Comparison of ENCODE assay signal across 8 mouse cellular contexts in the genomic region with DNA sequence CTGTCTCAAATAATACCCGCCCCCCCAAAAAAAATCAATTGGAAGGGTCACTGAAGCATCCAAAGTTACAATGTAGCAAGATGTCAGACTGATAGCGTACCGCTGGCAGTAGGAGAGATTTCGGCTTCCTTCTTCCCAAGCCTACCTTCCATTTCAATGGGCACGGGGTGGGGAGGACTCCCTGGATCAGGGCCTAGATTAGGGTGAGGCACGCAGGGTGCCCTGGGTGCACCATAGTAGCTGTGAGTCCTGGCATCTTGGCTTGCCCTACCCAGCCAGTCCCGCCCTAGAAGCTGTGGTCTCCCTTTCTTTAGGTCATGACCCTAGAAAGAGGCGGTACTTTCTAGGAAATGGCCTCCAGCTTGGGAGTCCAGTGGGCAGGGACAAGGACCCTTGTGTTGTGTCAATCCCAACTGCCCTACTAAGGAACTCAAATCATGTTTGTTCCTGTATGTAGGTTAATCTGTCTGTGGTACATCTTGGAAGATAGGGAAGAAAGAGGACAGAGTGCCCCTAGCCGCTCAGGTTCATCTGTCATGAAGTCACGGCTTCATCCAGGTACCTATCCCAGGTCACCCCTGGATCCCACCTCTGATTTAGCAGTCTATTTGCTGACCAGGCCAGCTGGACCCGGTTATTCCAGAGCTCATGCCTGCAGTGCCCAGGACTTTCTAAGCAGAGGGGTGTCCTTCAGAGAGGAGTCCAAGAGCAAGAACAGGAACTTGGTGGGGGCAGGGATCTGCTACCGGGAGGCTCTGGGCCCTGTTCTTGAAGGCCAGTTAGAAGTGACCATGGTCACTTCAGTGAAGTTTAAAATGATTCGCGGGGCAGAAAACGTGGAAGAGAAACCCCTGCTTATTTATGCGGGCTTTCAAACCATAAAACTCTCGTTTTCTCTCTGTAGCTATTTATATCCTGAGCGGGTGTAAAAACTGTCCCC. TPM values are rescaled to one million over a fixed set of nuclear protein-coding genes. Genes with fewer than 3 reads are reported as not detected.
DNase-seq lines count a peak whose midpoint lies in the region; ATAC-seq and TF ChIP-seq lines count a peak whose summit lies in the region.

No protein-coding gene starts in this region.

- H3K36me3 ChIP-seq in thymus, adult 2 months (ENCODE audit: control insufficient read depth, insufficient read depth, low read length), result no peaks in the 10 kb centered on the region
- H3K36me3 ChIP-seq in heart, embryonic 12.5 days, result peaks cover 3% of the 10 kb centered on the region
- H3K36me3 ChIP-seq in kidney, embryonic 14.5 days (ENCODE audit: control insufficient read depth, insufficient read depth, low read length), result peaks cover 4% of the 10 kb centered on the region; the same call in 1 of the 2 replicates
- no peaks in the 10 kb centered on the region for H3K36me3 ChIP-seq in splenic B cell, adult 2 months (ENCODE audit: control insufficient read depth, insufficient read depth, low read length, poor library complexity, severe bottlenecking)

- H3K4me2 ChIP-seq in heart, embryonic 12.5 days, result peak overlapping the region; percentile 95
- H3K4me2 ChIP-seq in kidney, embryonic 14.5 days (replicated peaks; ENCODE audit: low read depth, low read length), result peak overlapping the region; percentile 88

- 59% methylated on average over 18 of the region's 18 CpGs for WGBS in thymus, adult 2 months
- 51% methylated on average over 18 of the region's 18 CpGs for WGBS in heart, embryonic 12.5 days
- WGBS in kidney, embryonic 14.5 days, result 48% methylated on average over 18 of the region's 18 CpGs

- H3K4me1 ChIP-seq in thymus, adult 2 months (replicated peaks; ENCODE audit: control insufficient read depth, insufficient read depth, low read length), result peaks cover 14% of the 10 kb centered on the region
- H3K4me1 ChIP-seq in heart, embryonic 12.5 days (replicated peaks), result peaks cover 27% of the 10 kb centered on the region
- H3K4me1 ChIP-seq in kidney, embryonic 14.5 days (ENCODE audit: control insufficient read depth, insufficient read depth, low read length), result peaks cover 28% of the 10 kb centered on the region

- peak overlapping the region; percentile 11; the same call in 1 of the 2 replicates for H3K27ac ChIP-seq in thymus, adult 2 months (ENCODE audit: control insufficient read depth, insufficient read depth, low read length)
- H3K27ac ChIP-seq in heart, embryonic 12.5 days (ENCODE audit: poor library complexity, severe bottlenecking), result peak overlapping the region; percentile 96
- H3K27ac ChIP-seq in kidney, embryonic 14.5 days (ENCODE audit: low read depth, low read length), result peak overlapping the region; percentile 100

- peak overlapping the region; percentile 94 for H3K9ac ChIP-seq in heart, embryonic 12.5 days
- peak overlapping the region; percentile 87; the same call in 1 of the 2 replicates for H3K9ac ChIP-seq in kidney, embryonic 14.5 days (ENCODE audit: low read depth, low read length)

- no peaks in the 10 kb centered on the region for H3K9me3 ChIP-seq in heart, embryonic 12.5 days (replicated peaks)
- no peaks in the 10 kb centered on the region for H3K9me3 ChIP-seq in kidney, embryonic 14.5 days (ENCODE audit: control insufficient read depth, low read length)

- H3K27me3 ChIP-seq in thymus, adult 2 months (ENCODE audit: control insufficient read depth, insufficient read depth, low read length), result no peaks in the 10 kb centered on the region
- H3K27me3 ChIP-seq in heart, embryonic 12.5 days (replicated peaks), result no peaks in the 10 kb centered on the region
- no peaks in the 10 kb centered on the region for H3K27me3 ChIP-seq in kidney, embryonic 14.5 days (ENCODE audit: control insufficient read depth, insufficient read depth, low read length)
- H3K27me3 ChIP-seq in splenic B cell, adult 2 months (ENCODE audit: control insufficient read depth, insufficient read depth, low read length, poor library complexity, severe bottlenecking), result no peaks in the 10 kb centered on the region

- no peak for TF ChIP-seq POLR2A in thymus, adult 2 months (IDR thresholded peaks at IDR 0.05; ENCODE audit: control insufficient read depth, extremely low read depth, insufficient read depth, low read length, poor library complexity)

- no peak overlapping the region for H3K4me3 ChIP-seq in thymus, adult 2 months (ENCODE audit: control insufficient read depth, insufficient read depth, low read length)
- H3K4me3 ChIP-seq in heart, embryonic 12.5 days, result peak overlapping the region; percentile 72
- H3K4me3 ChIP-seq in kidney, embryonic 14.5 days (ENCODE audit: low read length), result peak overlapping the region; percentile 98

- peak; percentile 14 for DNase-seq in thymus, adult 2 months
- DNase-seq in thymus, postnatal 25 days, result no peak
- DNase-seq in cerebellum, postnatal 14 days, result peak; percentile 35 to 42
- peak; percentile 54 for DNase-seq in lung, postnatal 10 days
- peak; percentile 27 for DNase-seq in splenic B cell, adult 2 months (ENCODE audit: low read depth, low spot score)
- DNase-seq in urinary bladder, adult 2 months (ENCODE audit: low spot score), result no peak

- TF ChIP-seq CTCF in thymus, adult 2 months (IDR thresholded peaks at IDR 0.05; ENCODE audit: borderline replicate concordance, control insufficient read depth, extremely low read depth, insufficient read depth, low read length, poor library complexity), result no peak

- ATAC-seq in heart, embryonic 12.5 days (ENCODE audit: insufficient number of reproducible peaks, low FRiP score), result no peak
- ATAC-seq in kidney, embryonic 14.5 days (ENCODE audit: low FRiP score, low TSS enrichment), result no peak

RNA-seq across cellular contexts. Expression of a gene that starts 1.6 kb away (rescaled TPM):
- polyA plus RNA-seq in thymus, adult 2 months (2012; rRNA removed), result 21.9 and 24.4 TPM in 2 replicates
- polyA plus RNA-seq in heart, embryonic 12.5 days (2016; fragmentation: Nextera tagmentation; extraction: Ambion mirVana), result 8.8 and 9.2 TPM in 2 replicates
- polyA plus RNA-seq in kidney, embryonic 14.5 days (2014; fragmentation: Nextera tagmentation; extraction: Ambion mirVana), result 15.9 and 17.4 TPM in 2 replicates
- 12.6 and 16.6 TPM in 2 replicates for polyA plus RNA-seq in urinary bladder, adult 2 months (2012; rRNA removed)

RNA-seq across cellular contexts. Expression of a gene that starts 58.7 kb away (rescaled TPM):
- 32.6 and 33.0 TPM in 2 replicates for polyA plus RNA-seq in thymus, adult 2 months (2012; rRNA removed)
- polyA plus RNA-seq in heart, embryonic 12.5 days (2016; fragmentation: Nextera tagmentation; extraction: Ambion mirVana), result 13.2 and 14.2 TPM in 2 replicates
- 11.0 and 12.4 TPM in 2 replicates for polyA plus RNA-seq in kidney, embryonic 14.5 days (2014; fragmentation: Nextera tagmentation; extraction: Ambion mirVana)
- 25.1 and 28.9 TPM in 2 replicates for polyA plus RNA-seq in urinary bladder, adult 2 months (2012; rRNA removed)

Comparison
In these comparisons a context has a peak if more than half of its experiments do, and no peak if none do; other contexts are left out.
1. DNase-seq: peak in thymus, adult 2 months (single experiment), cerebellum, postnatal 14 days (2 of 2), lung, postnatal 10 days (single experiment) and splenic B cell, adult 2 months (single experiment); none in thymus, postnatal 25 days (single experiment) and urinary bladder, adult 2 months (single experiment).
2. H3K27ac ChIP-seq: peak in every context shown above with its lines; median percentile 100 in kidney, embryonic 14.5 days; 96 in heart, embryonic 12.5 days; 11 in thymus, adult 2 months.